ENCODE assay signal across 27 mouse cellular contexts in genomic region chr9:65607120-65607519, GRCm38 (mm10). TPM values are rescaled to one million over a fixed set of nuclear protein-coding genes. Genes with fewer than 3 reads are reported as not detected.
DNase-seq lines count a peak whose midpoint lies in the region; ATAC-seq and TF ChIP-seq lines count a peak whose summit lies in the region.
"Had no signal": no experiment of that assay in that cellular context is flagged by ENCODE, and none has a peak within 500 bp of the region (broad histone marks: within the 10 kb centered on the region; RNA-seq: fewer than 3 reads in every experiment).

No protein-coding gene starts in this region.

- H3K9me3 ChIP-seq in heart, embryonic 12.5 days (replicated peaks) = no peaks in the 10 kb centered on the region
- no peaks in the 10 kb centered on the region for H3K9me3 ChIP-seq in lung, embryonic 14.5 days (ENCODE audit: low read depth, low read length)
- H3K9me3 ChIP-seq in intestine, embryonic 16.5 days (ENCODE audit: control insufficient read depth, low read length) = no peaks in the 10 kb centered on the region
- H3K9me3 ChIP-seq: embryonic facial prominence, embryonic 12.5 days; forebrain, embryonic 12.5 days; hindbrain, embryonic 10.5 days; limb, embryonic 15.5 days; lung, embryonic 15.5 days had no signal

- no peak for DNase-seq in heart, postnatal 4 days
- no peak for DNase-seq in lung, embryonic 14.5 days
- no peak for DNase-seq in lung, postnatal 10 days
- no peak for DNase-seq in ovary, postnatal 10 days (ENCODE audit: low spot score)
- no peak for DNase-seq in cerebellum, adult 2 months
- DNase-seq: cerebellum, adult 11-12 months; cerebellum, postnatal 25 days; gastrocnemius, postnatal 25 days; kidney, adult 8-10 months; lung, postnatal 4 days; midbrain, embryonic 14.5 days; right cerebral cortex, postnatal 14 days; spleen, adult 18-20 months had no signal

- no peak for TF ChIP-seq CTCF in lung, embryonic 14.5 days (IDR thresholded peaks at IDR 0.05; ENCODE audit: low read depth)
- TF ChIP-seq CTCF in cerebellum, adult 2 months (IDR thresholded peaks at IDR 0.05; ENCODE audit: borderline replicate concordance, insufficient read depth, low read depth, low read length) = no peak

- no peak overlapping the region for H3K9ac ChIP-seq in heart, embryonic 12.5 days
- H3K9ac ChIP-seq in lung, embryonic 14.5 days = no peak overlapping the region
- no peak overlapping the region for H3K9ac ChIP-seq in intestine, embryonic 16.5 days (ENCODE audit: low read depth, low read length)
- H3K9ac ChIP-seq: embryonic facial prominence, embryonic 12.5 days; forebrain, embryonic 12.5 days; limb, embryonic 15.5 days; liver, embryonic 14.5 days; lung, embryonic 15.5 days had no signal

- ATAC-seq in heart, embryonic 12.5 days (ENCODE audit: insufficient number of reproducible peaks, low FRiP score) = no peak
- no peak for ATAC-seq in lung, embryonic 14.5 days (ENCODE audit: insufficient read depth)
- peak; percentile 34 for ATAC-seq in intestine, embryonic 16.5 days
- ATAC-seq: activated CD4-positive, CD25-positive, alpha-beta regulatory T cell, adult 4 months; CD4-positive, CD25-positive, alpha-beta regulatory T cell, adult 4 months; hindbrain, postnatal 0 days had no signal

- WGBS in heart, embryonic 12.5 days = 15% methylated on average over 2 of the region's 2 CpGs
- 40% methylated on average over 2 of the region's 2 CpGs for WGBS in lung, embryonic 14.5 days
- 29% methylated on average over 2 of the region's 2 CpGs for WGBS in intestine, embryonic 16.5 days
- 54% methylated on average over 2 of the region's 2 CpGs for WGBS in cerebellum, adult 2 months

- no peak overlapping the region for H3K4me2 ChIP-seq in heart, embryonic 12.5 days
- no peak overlapping the region for H3K4me2 ChIP-seq in lung, embryonic 14.5 days
- H3K4me2 ChIP-seq in intestine, embryonic 16.5 days (ENCODE audit: low read depth, low read length) = no peak overlapping the region
- H3K4me2 ChIP-seq: embryonic facial prominence, embryonic 12.5 days; forebrain, embryonic 12.5 days; limb, embryonic 15.5 days; lung, embryonic 15.5 days had no signal

- H3K4me1 ChIP-seq in heart, embryonic 12.5 days (replicated peaks) = peaks cover 22% of the 10 kb centered on the region
- no peaks in the 10 kb centered on the region for H3K4me1 ChIP-seq in lung, embryonic 14.5 days (ENCODE audit: insufficient read depth)
- H3K4me1 ChIP-seq in intestine, embryonic 16.5 days (ENCODE audit: control insufficient read depth, insufficient read depth, low read length) = no peaks in the 10 kb centered on the region
- H3K4me1 ChIP-seq in cerebellum, adult 2 months (ENCODE audit: control insufficient read depth, insufficient read depth, low read length) = no peaks in the 10 kb centered on the region

- H3K4me3 ChIP-seq in heart, embryonic 12.5 days = no peak overlapping the region
- H3K4me3 ChIP-seq in lung, embryonic 14.5 days (ENCODE audit: low read depth, low read length) = no peak overlapping the region
- H3K4me3 ChIP-seq in intestine, embryonic 16.5 days (ENCODE audit: low read length) = no peak overlapping the region
- no peak overlapping the region for H3K4me3 ChIP-seq in cerebellum, adult 2 months (replicated peaks; ENCODE audit: insufficient read depth, low read depth, low read length)
- H3K4me3 ChIP-seq: embryonic facial prominence, embryonic 12.5 days; forebrain, embryonic 12.5 days; hindbrain, embryonic 10.5 days; left cerebral cortex, adult 2 months; limb, embryonic 15.5 days; lung, embryonic 15.5 days had no signal

- H3K36me3 ChIP-seq in heart, embryonic 12.5 days = no peaks in the 10 kb centered on the region
- no peaks in the 10 kb centered on the region for H3K36me3 ChIP-seq in lung, embryonic 14.5 days (ENCODE audit: insufficient read depth)
- H3K36me3 ChIP-seq in intestine, embryonic 16.5 days (ENCODE audit: control insufficient read depth, insufficient read depth, low read length) = no peaks in the 10 kb centered on the region
- H3K36me3 ChIP-seq: embryonic facial prominence, embryonic 12.5 days; forebrain, embryonic 12.5 days; hindbrain, embryonic 10.5 days; limb, embryonic 15.5 days; lung, embryonic 15.5 days had no signal

- TF ChIP-seq POLR2A in cerebellum, adult 2 months (IDR thresholded peaks at IDR 0.05; ENCODE audit: borderline replicate concordance, insufficient read depth, low read length) = no peak

- no peaks in the 10 kb centered on the region for H3K27me3 ChIP-seq in heart, embryonic 12.5 days (replicated peaks)
- H3K27me3 ChIP-seq in lung, embryonic 14.5 days (ENCODE audit: insufficient read depth, low read length) = no peaks in the 10 kb centered on the region
- no peaks in the 10 kb centered on the region for H3K27me3 ChIP-seq in intestine, embryonic 16.5 days (replicated peaks; ENCODE audit: control insufficient read depth, insufficient read depth, low read length)
- no peaks in the 10 kb centered on the region for H3K27me3 ChIP-seq in cerebellum, adult 2 months (ENCODE audit: control insufficient read depth, insufficient read depth, low read length)
- H3K27me3 ChIP-seq: embryonic facial prominence, embryonic 12.5 days; forebrain, embryonic 12.5 days; limb, embryonic 15.5 days; lung, embryonic 15.5 days had no signal

- peak overlapping the region; percentile 51; the same call in 1 of the 2 replicates for H3K27ac ChIP-seq in heart, embryonic 12.5 days (ENCODE audit: poor library complexity, severe bottlenecking)
- H3K27ac ChIP-seq in lung, embryonic 14.5 days (ENCODE audit: low read depth) = 0 out of 2 replicates have a peak overlapping the region, but pooled peaks have one; percentile 13
- H3K27ac ChIP-seq in intestine, embryonic 16.5 days (ENCODE audit: low read length) = peak overlapping the region; percentile 55; the same call in 1 of the 2 replicates
- no peak overlapping the region for H3K27ac ChIP-seq in cerebellum, adult 2 months (ENCODE audit: insufficient read depth, low read length)
- H3K27ac ChIP-seq: embryonic facial prominence, embryonic 12.5 days; forebrain, embryonic 12.5 days; hindbrain, embryonic 10.5 days; hindbrain, postnatal 0 days; left cerebral cortex, adult 2 months; limb, embryonic 15.5 days; liver, embryonic 14.5 days had no signal

RNA-seq across cellular contexts. Expression of gene Pif1, which starts 20.2 kb away (rescaled TPM):
- polyA plus RNA-seq in heart, embryonic 12.5 days (2016; fragmentation: Nextera tagmentation; extraction: Ambion mirVana) = 12.4 and 14.4 TPM in 2 replicates
- total RNA-seq in heart, postnatal 4 days (2021) = 1 to 10 TPM; 6.2 to 7.6 TPM
- polyA plus RNA-seq in lung, embryonic 14.5 days (2014; fragmentation: Nextera tagmentation; extraction: Ambion mirVana) = 16.1 and 18.4 TPM in 2 replicates
- 7.6 and 9.0 TPM in 2 replicates for polyA plus RNA-seq in intestine, embryonic 16.5 days (2015; fragmentation: Nextera tagmentation; extraction: Ambion mirVana)
- 0.11 and 0.14 TPM in 2 replicates for polyA plus RNA-seq in cerebellum, adult 2 months (2012; rRNA removed)
- total RNA-seq: gastrocnemius, postnatal 25 days; heart, adult 8-10 months had no signal

RNA-seq across cellular contexts. Expression of gene Rbpms2, which starts 22.3 kb away (rescaled TPM):
- polyA plus RNA-seq in heart, embryonic 12.5 days (2016; fragmentation: Nextera tagmentation; extraction: Ambion mirVana) = 132 and 135 TPM in 2 replicates
- 10 to 100 TPM; 89.4 to 97.0 TPM for total RNA-seq in heart, postnatal 4 days (2021)
- 20.3 and 25.3 TPM in 2 replicates for polyA plus RNA-seq in lung, embryonic 14.5 days (2014; fragmentation: Nextera tagmentation; extraction: Ambion mirVana)
- polyA plus RNA-seq in intestine, embryonic 16.5 days (2015; fragmentation: Nextera tagmentation; extraction: Ambion mirVana) = 21.2 and 23.1 TPM in 2 replicates
- 8.8 and 10.7 TPM in 2 replicates for polyA plus RNA-seq in cerebellum, adult 2 months (2012; rRNA removed)
- total RNA-seq: MEL had no signal

RNA-seq across cellular contexts. Expression of gene Plekho2, which starts 27.3 kb away (rescaled TPM):
- polyA plus RNA-seq in heart, embryonic 12.5 days (2016; fragmentation: Nextera tagmentation; extraction: Ambion mirVana) = 14.0 and 14.9 TPM in 2 replicates
- 10 to 100 TPM; 17.9 to 19.4 TPM for total RNA-seq in heart, postnatal 4 days (2021)
- polyA plus RNA-seq in lung, embryonic 14.5 days (2014; fragmentation: Nextera tagmentation; extraction: Ambion mirVana) = 20.9 and 21.8 TPM in 2 replicates
- polyA plus RNA-seq in intestine, embryonic 16.5 days (2015; fragmentation: Nextera tagmentation; extraction: Ambion mirVana) = 11.3 and 11.9 TPM in 2 replicates
- polyA plus RNA-seq in cerebellum, adult 2 months (2012; rRNA removed) = 27.3 and 28.5 TPM in 2 replicates
